In genomic region chr13:59242671-59243070, GRCm38 (mm10) we compare ENCODE assay signal across 14 mouse cellular contexts.
"Had no signal": no experiment of that assay in that cellular context is flagged by ENCODE, and none has a peak within 500 bp of the region (broad histone marks: within the 10 kb centered on the region; RNA-seq: fewer than 3 reads in every experiment).

No protein-coding gene starts in this region.

- H3K9ac ChIP-seq: liver, embryonic 13.5 days; midbrain, embryonic 15.5 days; neural tube, embryonic 13.5 days had no signal

- H3K4me1 ChIP-seq: liver, embryonic 13.5 days; megakaryocyte, embryonic 14.5 days; midbrain, embryonic 15.5 days had no signal

- H3K4me2 ChIP-seq: liver, embryonic 13.5 days; midbrain, embryonic 11.5 days; midbrain, embryonic 15.5 days; neural tube, embryonic 13.5 days had no signal

- H3K4me3 ChIP-seq: limb, embryonic 10.5 days; liver, embryonic 13.5 days; megakaryocyte, embryonic 14.5 days; midbrain, embryonic 15.5 days; neural tube, embryonic 13.5 days had no signal

- DNase-seq: kidney, adult 8-10 months; kidney, postnatal 36 days; liver, embryonic 13.5 days; lung, adult 2 months; lung, postnatal 36 days; right cerebral cortex, postnatal 25 days; thymus, postnatal 36 days had no signal

- H3K27me3 ChIP-seq: liver, embryonic 13.5 days; megakaryocyte, embryonic 14.5 days; midbrain, embryonic 15.5 days; neural tube, embryonic 13.5 days had no signal

- H3K9me3 ChIP-seq: limb, embryonic 10.5 days; liver, embryonic 13.5 days; midbrain, embryonic 15.5 days; neural tube, embryonic 13.5 days had no signal

- H3K27ac ChIP-seq: limb, embryonic 10.5 days; liver, embryonic 13.5 days; midbrain, embryonic 15.5 days; neural tube, embryonic 13.5 days had no signal

- H3K36me3 ChIP-seq: limb, embryonic 10.5 days; liver, embryonic 13.5 days; midbrain, embryonic 15.5 days; neural tube, embryonic 13.5 days had no signal

- ATAC-seq: intestine, postnatal 0 days; lung, postnatal 0 days; midbrain, embryonic 15.5 days had no signal
